Mouse (Mus musculus): ENCODE measurements around the gene 4930432K21Rik. TPM values are rescaled to one million over a fixed set of nuclear protein-coding genes. Genes with fewer than 3 reads are reported as not detected.

Gene 4930432K21Rik
- total RNA-seq, 2 experiments from 2014 or later, result 2.0 to 3.1 TPM

DNA sequence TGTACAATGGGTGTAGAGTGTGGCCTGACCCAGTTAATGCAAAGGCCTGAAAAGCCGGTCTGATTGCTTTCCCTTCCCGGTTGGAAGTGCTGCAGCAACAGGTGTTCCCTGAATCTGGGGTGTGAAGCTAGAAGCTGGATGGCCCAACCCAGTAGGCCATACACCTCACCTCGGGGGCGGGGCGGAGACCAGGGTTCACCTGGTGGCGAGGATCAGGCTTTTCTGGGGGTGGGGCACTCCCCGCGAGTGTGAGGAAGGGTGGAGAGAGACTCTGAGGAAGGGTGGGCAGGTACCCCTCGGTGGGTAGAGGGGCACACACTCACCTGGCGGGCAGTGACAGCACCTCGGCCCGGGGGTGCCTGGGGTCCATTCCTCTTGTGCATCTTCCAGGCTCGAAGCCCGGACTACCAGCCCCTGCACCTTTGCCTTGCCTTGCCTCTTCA, 480 bp upstream of the 4930432K21Rik start:
- no peak for DNase-seq (ENCODE audit: low spot score in 2 of 2)

DNA sequence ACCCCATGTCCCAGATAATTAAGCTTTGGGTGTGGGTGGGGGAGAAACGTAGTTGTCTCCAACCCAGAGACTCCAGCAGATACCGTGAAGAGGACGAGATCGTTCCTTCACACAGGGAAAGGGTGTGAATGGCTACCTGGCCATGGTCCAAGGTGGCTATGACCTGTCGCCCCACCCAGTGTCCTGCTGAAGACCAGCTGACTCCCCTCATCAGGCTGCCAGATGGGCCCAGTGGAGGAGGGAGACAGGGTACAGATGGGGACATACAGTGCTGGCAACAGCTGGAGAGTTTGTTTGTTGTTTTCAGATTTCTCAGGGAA, 666 bp downstream of the 4930432K21Rik start:
- DNase-seq (ENCODE audit: low spot score in 2 of 2), result no peak

DNA sequence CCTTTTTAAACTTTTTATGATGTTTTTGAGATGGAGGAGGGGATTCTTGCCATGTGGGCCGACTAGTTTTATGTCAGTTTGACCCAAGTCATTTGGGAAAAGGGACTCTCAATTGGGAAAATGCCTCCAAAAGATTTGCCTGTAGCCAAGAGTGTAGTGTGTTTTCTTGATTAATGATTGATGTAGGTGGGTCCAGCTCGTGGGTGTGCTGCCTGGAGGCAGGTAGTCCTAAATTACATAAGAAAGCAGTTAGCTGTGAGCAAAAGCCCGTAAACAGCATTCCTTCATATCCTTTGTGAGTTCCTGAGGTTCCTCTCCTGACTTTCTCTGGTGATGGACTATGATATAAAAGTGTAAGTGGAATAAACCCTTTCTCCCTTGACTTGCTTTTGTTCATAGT, 1.4 kb downstream of the 4930432K21Rik start:
- no peak for DNase-seq (ENCODE audit: low spot score in 2 of 2)

DNA sequence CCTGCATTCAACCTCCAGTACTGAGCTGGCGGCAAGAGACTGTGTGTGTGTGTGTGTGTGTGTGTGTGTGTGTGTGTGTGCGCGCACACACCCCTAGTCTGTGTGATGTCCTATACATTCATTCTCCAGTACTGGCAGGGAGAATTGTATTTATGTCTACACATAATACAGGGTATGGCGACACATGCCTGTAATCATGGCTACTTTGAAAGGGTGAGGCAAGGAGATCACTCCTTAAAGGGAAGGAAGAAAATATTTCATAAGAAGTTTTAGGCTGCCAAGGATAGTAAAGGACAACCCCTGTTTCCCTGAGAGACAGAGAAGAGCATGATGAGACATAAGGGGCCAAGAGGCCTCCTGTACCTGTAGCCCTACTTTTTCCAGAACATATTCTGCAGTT, 9.8 kb downstream of the 4930432K21Rik start:
- DNase-seq (ENCODE audit: low spot score in 2 of 2), result no peak

DNA sequence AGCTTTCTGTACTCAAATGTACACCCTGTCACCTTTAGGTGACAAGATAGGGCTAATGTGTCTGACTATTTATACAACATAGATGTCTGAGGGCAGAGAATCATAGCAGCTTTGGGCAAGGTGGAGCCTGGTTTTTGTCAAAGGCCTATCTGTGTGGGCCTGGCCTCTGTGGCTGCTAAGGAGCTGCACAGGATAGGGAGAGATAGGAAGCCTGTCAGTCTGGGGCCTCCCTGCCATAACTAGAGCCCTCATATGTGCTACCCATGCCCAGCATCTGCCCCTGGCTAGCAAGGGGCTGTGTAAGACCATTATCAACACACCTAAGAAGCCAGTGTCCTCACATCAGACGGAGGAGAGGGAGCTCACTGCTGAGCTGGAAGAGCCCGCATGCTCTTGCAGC, 19.9 kb downstream of the 4930432K21Rik start:
- no peak for DNase-seq (ENCODE audit: low spot score in 2 of 2)

DNA sequence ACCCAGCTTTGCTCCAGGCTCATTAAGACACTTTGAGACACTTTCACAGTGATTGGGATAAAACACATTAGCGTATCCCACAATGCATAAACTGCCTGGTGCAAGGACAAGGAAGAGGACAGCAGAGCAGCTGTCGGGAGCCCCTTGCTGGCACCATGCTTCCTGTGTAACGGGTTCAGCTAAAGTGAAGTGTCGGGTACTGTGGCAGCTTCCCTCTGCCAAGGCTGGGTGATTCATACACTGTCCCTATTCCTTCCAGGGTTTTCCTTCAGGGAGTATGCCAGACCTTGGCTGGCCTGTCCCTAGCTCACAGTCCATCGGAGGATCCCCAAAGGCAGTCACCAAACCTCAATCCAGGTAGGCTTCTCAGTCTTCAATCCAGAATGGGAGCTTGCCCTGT, 22.3 kb downstream of the 4930432K21Rik start:
- DNase-seq (ENCODE audit: low spot score in 2 of 2), result no peak

DNA sequence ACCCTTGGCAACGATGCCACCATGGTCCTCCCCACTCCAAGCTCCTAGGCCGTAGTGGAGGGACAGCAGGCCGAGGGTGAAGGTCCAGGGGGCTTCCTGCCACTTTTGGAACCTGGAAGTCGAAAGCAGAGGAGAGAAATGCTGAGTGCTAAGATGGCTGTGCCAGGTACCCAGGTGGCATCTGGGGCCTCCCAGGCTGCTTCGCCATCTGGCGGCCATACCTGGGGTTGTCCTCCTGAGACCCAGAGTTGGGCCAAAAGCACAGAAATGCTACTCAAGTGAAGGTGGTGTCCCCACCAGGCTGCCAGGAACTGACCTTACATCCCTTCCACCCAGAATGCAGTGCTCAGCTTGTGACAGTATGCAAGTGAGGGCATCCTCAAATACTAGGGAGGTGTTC, 26.0 kb downstream of the 4930432K21Rik start:
- no peak for DNase-seq (ENCODE audit: low spot score in 2 of 2)

DNA sequence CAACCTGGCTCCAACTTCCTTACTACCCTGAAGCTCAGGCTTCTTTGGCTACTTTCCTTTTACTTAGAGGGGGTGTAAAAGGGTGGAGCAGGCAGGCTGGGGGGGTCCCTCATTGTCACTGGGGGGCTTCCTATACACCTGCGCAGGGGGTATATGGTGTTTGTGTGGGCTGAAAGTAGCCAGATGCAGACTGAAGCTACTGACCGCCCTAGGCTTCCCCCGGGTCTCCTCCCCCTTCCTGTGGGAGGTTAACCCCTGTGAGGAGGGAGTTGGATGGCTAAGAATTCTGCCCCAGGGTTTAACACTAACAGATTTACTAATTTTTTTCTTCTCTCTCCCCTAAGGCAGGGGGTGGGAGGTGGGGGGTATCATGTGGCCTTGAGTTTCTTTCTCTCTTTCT, 28.7 kb downstream of the 4930432K21Rik start:
- no peak for DNase-seq (ENCODE audit: low spot score in 2 of 2)

DNA sequence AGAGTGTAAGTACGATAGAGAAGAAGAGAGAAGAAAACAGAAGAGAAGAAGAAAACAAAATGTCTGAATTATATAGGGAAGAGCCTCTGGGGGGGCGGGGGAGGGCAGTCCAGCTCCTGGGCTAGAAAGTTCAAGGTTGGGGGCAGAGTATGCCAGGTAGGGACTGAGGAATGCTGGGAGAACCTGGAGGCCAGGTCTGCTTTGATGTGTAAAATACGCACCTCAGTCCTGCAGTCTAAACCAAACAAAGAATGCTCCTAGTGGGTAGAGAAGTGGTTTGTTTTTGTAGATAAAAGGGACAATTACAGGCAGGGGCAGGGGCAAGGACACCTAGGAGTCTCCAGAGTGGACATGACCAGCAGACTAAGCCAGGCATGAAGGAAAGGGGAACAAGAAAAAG, 29.6 kb downstream of the 4930432K21Rik start:
- no peak for DNase-seq (ENCODE audit: low spot score in 2 of 2)

DNA sequence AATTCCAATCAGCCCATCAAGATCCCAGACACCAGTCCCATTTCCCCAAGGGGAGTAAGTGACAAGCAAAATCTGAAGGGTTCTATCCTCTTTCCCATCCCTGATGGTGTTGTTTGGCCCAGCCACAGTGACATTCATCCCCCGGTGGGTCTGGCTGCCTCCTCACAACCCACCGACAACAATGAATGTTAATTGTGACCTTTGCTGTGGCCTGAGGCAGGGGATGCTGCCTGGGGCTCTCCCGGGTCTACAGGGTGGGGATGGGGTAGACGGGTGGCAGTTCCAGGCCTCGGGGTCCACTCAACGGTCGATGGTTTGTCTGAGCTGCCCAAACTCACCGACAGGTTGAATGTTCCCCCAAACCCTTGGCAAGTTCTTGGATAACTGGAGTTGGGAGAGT, 30.8 kb downstream of the 4930432K21Rik start:
- DNase-seq (ENCODE audit: low spot score in 2 of 2), result no peak

DNA sequence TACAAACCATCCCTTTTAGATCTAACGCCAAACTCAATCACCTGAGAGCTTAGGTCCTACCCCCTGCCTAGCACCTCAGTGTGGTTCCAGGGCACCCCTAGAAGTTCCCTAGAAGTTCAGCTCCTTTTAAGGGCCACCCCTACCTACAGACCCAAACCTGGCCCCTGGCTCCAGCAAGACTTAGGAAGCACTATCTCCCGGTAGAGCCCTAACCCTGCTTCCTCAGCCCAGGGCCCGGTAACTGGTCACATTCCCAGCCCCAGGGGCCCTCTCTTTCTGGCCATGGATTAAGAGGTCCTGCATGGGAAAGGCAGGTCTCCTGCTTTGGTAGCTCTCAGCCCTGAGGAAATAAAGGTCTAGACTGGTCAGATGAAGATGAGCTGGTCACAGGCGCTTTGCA, 32.1 kb downstream of the 4930432K21Rik start:
- DNase-seq (ENCODE audit: low spot score in 2 of 2), result no peak

DNA sequence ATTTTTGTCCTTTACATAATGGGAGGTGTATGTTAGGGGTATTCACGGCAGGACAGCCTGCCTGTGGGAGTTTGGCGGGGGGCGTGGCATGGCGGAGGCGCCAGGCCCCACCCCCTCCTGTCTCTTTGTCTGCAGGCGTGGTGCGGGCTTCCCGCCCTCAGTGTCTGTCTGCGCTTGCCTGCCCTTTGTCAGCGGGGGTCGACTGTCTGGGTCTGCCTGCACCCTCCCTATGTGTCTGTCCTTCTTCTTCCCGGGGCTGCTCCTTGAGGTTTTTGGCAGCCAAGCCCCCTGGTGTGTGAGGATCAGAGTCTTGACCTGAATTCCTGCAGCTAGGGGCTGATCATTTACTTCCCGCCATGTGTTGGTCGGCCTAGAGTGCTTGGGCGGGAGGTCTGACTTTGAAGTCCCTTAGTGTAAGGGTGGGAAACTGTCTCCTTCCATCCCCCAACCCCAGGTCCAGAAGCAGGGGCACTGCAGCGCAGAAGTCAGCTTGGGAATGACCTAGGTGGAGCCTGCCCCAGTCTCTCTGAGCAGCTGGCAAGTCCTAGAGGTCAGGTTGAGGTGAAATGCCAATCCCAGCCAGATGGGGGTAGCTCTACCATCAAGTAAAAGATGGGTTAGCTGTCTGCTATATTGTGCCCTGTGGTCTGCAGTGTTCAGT, 32.8 kb downstream of the 4930432K21Rik start:
- peak; percentile 5 to 29 for DNase-seq (ENCODE audit: low spot score in 2 of 2)

DNA sequence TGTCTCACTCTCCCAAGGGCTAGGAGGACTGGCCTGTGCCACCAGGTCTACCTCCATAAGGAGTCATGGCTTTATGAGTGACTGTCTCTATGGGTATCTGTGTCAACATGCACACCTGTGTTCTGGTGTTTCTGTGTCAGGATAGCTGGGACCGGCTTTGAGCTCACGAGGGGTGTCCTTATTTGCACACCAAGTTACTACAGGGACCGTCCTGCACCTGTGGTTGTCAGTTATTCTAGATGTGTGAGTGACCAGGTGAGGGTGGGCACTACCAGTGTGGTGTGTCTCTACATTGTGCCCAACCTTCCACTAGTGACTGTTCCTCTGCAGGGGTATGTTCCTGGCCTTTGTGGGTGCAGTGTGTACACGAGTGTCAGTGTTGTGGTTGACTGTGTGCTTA, 35.0 kb downstream of the 4930432K21Rik start:
- DNase-seq (ENCODE audit: low spot score in 2 of 2), result no peak

DNA sequence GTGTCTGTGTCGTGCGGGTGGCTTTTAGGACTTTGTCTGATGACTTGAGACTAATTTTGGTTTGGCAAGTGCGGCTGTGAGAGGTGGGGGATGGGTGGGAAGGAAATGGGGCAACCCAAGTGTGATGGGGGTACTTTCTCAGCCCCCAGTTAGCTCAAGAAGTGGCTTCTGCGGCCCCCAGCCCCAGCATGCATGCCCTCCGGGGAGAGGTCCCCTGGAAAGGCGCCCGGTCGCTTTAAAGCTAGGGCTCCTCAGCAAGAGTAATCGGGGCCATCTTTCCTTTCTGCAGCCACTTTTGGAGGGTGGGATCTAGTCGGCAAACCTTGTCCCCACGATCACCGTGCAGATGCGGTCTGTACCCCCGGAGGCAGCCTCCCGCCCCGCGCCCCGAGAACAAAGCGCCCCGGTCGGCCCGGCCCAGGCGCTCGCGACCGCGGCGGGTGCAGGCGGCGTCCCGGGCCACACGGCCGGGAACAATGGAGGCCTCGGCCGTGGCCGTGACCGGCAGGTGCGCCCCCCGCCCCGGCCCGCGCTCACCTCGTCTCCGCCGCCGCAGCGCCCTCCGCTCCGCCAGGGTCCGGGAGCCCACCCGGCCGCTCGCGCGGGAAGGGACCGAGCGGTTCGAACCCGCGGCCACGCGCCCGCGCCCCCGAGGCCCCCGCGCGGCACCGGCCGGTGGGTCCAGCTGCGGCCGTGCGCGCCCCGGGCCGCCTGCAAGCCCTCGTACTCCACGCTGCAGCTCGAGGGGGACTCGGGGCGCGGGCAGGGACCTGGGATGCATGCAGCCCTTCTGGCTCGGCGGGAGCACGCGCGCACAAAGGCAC, 35.6 kb downstream of the 4930432K21Rik start:
- DNase-seq (ENCODE audit: low spot score in 2 of 2), result no peak

DNA sequence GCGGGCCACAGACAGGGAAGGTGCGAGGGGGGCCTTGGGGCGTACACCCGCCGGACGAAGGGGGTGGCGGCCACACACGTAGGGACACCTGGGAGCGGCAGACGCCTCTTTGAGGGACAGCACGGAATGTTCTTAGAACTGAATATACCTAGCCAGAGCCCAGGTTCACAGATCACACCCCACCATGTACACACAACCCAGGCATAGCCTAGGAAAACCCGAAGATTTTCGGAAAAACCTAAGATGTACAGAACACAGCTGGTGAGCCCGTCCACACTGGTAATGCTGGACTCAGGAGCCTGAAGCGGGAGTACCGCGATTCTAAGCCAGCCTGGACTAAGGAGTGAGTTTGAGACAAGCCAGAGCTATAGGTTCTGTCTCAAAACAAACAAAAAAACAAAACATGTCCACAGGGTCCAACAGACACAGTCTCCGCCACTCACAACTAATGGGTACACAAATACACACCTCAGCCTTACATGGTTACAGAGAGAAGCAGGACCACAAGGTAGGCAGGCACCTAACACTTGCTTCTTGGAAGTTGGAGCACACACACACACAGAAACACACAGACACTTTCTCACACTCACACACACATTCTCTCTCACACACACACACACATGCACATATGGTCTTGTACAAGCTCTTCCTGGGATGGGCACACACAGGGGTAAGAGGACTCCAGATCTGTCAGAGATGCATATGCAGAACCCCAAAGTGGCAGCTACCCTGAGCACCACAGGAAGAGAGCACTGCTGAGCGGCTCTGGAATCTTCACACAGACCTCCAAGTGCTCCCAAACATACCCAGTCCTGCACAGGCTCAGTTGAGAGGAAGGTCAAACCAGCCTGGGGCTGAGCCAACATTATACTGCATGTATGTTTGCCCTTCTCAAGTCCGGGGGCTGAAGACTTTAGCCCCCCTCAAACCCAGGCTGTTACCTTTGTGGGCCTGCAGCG, 36.5 kb downstream of the 4930432K21Rik start:
- peak in 1 of 2 experiments; percentile 11 for DNase-seq (ENCODE audit: low spot score in 2 of 2)

DNA sequence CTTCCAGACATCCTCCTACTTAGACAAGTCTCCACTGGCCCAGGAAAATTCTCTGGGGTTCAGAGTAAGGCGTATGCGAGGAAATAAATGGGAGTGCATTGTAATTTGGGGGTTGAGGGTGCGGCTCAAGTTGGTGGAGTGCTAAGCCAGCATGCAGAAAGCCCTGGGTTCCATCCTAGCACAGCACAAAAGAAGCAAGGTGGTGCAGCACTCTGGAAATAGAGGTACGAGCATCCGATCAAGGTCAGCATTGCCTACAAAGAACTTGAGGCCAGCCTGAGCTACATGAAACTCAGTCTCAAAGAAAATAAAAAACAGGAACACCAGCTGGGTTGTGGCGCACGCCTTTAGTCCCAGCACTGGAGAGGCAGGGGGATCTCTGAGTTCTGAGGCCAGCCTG, 37.3 kb downstream of the 4930432K21Rik start, which contains the start of gene Nanos3:
Nanos3 (minus strand) TSS at position 101 of the 400 bp plus-strand sequence.
- no peak for DNase-seq (ENCODE audit: low spot score in 2 of 2)

DNA sequence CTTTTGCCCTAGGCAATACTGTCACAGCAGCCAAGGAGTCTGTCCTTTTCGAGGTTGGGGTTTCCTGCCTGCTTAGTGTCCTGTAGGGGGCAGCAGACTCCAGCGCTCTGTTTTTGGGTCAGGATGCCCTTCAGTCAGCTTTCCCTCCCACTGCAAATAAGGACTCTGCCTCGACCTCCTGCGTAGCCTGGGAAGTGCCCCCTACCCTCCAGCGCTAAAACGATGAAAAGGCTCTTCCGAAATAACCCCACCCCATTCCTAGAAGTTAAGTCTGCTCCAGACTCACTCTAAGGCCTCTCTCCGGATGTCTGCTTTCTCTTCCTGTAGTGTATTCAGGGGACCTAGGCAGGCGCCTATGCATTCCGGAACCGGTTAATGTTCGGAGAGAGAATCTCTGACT, 38.7 kb downstream of the 4930432K21Rik start:
- DNase-seq (ENCODE audit: low spot score in 2 of 2), result peak; percentile 78 to 79

DNA sequence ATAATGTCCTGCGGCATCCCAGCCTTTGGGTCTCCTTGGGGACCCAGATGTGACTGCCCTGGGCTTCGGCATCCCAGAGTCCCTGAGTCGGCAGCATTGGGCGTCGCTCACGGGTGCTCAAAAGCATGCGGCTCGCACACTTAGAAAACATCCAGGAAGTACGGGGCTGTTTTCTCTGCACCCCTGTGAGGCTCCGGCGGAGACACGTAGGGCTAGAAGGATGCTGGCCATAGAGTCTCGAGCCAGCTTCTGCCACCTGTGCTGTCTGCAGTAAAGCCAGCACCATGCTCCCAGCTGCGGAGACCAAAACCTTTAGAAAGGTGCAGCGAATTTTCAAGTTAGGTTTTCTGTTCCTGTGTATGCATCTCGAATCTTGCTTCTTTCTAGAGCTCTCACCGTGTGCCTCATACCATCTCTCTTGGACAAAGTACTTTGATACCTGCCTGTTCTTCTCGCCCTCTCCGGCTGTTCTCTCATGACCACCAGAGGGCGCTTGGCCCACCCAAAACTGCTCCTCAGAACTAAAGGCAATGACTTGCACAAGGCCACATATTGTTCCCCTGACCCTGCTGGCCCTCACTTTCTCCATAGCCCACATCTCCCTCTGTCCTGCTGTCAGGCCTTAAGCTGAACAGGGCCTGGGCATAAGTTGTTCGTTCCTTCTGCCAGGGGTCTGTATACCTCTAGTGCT, 39.4 kb downstream of the 4930432K21Rik start:
- peak; percentile 63 to 65 for DNase-seq (ENCODE audit: low spot score in 2 of 2)

DNA sequence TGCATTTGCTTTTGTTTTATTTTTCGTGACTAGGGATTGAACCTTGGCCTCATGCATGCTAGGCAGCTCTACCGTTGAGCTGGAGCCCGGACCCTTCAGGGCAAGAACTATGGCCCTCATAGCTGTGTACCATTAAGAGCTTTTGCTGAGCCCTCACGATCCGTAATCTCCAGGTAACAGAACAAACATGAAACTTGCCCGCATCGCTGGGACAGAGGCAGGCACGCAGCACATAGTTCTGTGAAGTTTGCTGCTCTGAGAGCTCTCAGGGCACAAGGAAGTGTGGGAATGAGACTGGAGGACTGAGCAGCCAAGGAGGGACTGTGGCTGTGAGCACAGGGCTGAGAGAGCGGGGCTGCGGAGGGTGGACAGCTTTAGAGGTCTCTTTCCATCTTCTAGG, 40.8 kb downstream of the 4930432K21Rik start:
- no peak for DNase-seq (ENCODE audit: low spot score in 2 of 2)

DNA sequence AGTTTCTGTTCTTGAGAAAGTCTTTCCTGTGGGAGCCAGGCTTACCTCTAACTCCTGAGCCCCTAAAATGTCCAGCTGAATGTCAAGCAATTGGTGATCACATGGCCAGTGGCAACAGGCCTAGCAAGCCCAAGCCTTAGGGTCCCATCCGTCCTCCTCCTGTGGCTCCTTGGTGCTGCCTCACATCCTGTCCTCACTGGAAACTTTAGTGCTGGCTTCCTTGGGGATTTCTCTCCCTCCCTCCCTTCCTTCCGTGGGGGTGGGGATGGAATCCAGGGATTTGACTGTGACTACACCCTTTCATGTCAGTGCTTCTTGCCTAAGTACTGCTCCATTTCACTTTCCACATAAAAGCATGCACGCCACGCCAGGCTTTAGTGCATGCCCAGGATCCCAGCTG, 41.8 kb downstream of the 4930432K21Rik start:
- no peak for DNase-seq (ENCODE audit: low spot score in 2 of 2)
